Mouse (Mus musculus): ENCODE measurements around the gene Ylpm1.

DNA sequence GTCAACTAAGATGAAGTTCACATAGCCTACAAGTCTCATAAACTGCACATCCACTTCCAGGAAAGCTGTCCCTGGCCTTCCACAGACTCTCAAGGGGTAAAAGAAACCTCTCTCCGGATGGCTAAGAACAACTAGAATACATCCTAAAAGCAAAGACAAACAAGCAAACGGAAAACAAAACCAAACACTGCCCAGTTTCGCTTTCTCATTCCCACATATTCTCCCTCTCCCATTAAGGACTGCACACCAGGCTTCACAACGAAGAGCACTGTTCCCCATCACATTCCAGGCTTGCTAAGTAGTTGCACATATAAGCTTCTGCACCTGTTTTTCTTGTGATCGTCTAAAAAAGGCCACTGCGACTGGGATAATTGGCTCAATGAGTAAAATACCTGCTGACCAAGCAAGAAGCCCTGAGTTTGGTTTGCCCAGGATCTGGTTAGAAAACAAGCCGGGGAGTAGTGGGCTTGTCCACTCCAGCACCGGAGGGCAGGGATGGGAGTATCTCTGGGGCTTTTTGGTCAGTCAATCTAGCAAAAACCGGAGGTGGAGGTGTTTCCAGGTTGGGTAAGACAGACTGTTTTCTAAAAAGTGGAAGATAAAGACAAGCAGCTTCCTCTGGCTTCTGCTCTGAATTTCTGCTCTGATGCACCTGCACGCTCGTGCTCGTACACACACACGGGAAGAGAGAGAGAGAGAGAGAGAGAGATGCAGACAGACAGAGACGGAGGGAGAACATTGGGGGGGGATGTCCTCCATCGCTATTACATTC is 26.3 kb upstream of the Ylpm1 start:
- TF ChIP-seq CTCF (IDR thresholded peaks at IDR 0.05; ENCODE audit: low read depth, low read length) (no peak), POLR2A (IDR thresholded peaks at IDR 0.05; ENCODE audit: extremely low read depth, insufficient read depth, low read length) (no peak)
